Mouse (Mus musculus): ENCODE results near the gene Pcgf1.

Pcgf1 gene

GRCm38 (mm10) chr6:83066441-83066840 is 11.2 kb upstream of the Pcgf1 start:
- DNase-seq = no peak

GRCm38 (mm10) chr6:83068221-83068620 is 9.4 kb upstream of the Pcgf1 start:
- no peak for DNase-seq

GRCm38 (mm10) chr6:83068706-83069487 is 8.8 kb upstream of the Pcgf1 start:
- no peak for DNase-seq

- no peak for DNase-seq
Observed at GRCm38 (mm10) chr6:83069488-83070246, 8.0 kb upstream of the Pcgf1 start.

- DNase-seq = no peak
Observed at GRCm38 (mm10) chr6:83070247-83070310, 7.6 kb upstream of the Pcgf1 start, which contains the start of gene Tlx2. Gene Tlx2, minus strand, starts transcription at chr6:83070293.

GRCm38 (mm10) chr6:83070311-83071219 is 7.1 kb upstream of the Pcgf1 start:
- no peak for DNase-seq

- DNase-seq = no peak
Observed at GRCm38 (mm10) chr6:83071220-83071619, 6.4 kb upstream of the Pcgf1 start.

- DNase-seq = no peak
Observed at GRCm38 (mm10) chr6:83074979-83075378, 2.7 kb upstream of the Pcgf1 start.

- peak; percentile 99 for DNase-seq
Observed at GRCm38 (mm10) chr6:83078324-83078858, 722 bp downstream of the Pcgf1 start.

GRCm38 (mm10) chr6:83080210-83080609 is 2.5 kb downstream of the Pcgf1 start:
- DNase-seq = no peak

- DNase-seq = no peak
Observed at GRCm38 (mm10) chr6:83083497-83083896, 5.8 kb downstream of the Pcgf1 start.

GRCm38 (mm10) chr6:83084477-83084876 is 6.8 kb downstream of the Pcgf1 start:
- peak; percentile 15 for DNase-seq

GRCm38 (mm10) chr6:83086121-83087035 is 8.7 kb downstream of the Pcgf1 start, which contains the start of gene Lbx2:
Gene Lbx2, plus strand, starts transcription at chr6:83086367.
- DNase-seq = no peak

GRCm38 (mm10) chr6:83087205-83087925 is 9.7 kb downstream of the Pcgf1 start:
- peak; percentile 49 for DNase-seq

- no peak for DNase-seq
Observed at GRCm38 (mm10) chr6:83087926-83088260, 10.2 kb downstream of the Pcgf1 start.

- peak; percentile 71 for DNase-seq
Observed at GRCm38 (mm10) chr6:83092416-83093127, 14.9 kb downstream of the Pcgf1 start.

- DNase-seq = no peak
Observed at GRCm38 (mm10) chr6:83095968-83096367, 18.3 kb downstream of the Pcgf1 start.

- DNase-seq = peak; percentile 85
Observed at GRCm38 (mm10) chr6:83098411-83098810, 20.7 kb downstream of the Pcgf1 start.

- peak; percentile 94 for DNase-seq
Observed at GRCm38 (mm10) chr6:83101316-83101687, 23.6 kb downstream of the Pcgf1 start, which contains the start of the genes Ccdc142 and Gm42688. Gene Ccdc142, plus strand, starts transcription at chr6:83101601. Gene Gm42688, plus strand, starts transcription at chr6:83101617.

- DNase-seq = peak; percentile 80
Observed at GRCm38 (mm10) chr6:83101688-83102556, 24.3 kb downstream of the Pcgf1 start.
